Mouse (Mus musculus): ENCODE data around the gene S100pbp. TPM values are rescaled to one million over a fixed set of nuclear protein-coding genes. Genes with fewer than 3 reads are reported as not detected.

The S100pbp gene
- 14.6 and 19.5 TPM in 2 replicates for polyA plus RNA-seq (2014; fragmentation: Nextera tagmentation; extraction: Ambion mirVana)

DNA sequence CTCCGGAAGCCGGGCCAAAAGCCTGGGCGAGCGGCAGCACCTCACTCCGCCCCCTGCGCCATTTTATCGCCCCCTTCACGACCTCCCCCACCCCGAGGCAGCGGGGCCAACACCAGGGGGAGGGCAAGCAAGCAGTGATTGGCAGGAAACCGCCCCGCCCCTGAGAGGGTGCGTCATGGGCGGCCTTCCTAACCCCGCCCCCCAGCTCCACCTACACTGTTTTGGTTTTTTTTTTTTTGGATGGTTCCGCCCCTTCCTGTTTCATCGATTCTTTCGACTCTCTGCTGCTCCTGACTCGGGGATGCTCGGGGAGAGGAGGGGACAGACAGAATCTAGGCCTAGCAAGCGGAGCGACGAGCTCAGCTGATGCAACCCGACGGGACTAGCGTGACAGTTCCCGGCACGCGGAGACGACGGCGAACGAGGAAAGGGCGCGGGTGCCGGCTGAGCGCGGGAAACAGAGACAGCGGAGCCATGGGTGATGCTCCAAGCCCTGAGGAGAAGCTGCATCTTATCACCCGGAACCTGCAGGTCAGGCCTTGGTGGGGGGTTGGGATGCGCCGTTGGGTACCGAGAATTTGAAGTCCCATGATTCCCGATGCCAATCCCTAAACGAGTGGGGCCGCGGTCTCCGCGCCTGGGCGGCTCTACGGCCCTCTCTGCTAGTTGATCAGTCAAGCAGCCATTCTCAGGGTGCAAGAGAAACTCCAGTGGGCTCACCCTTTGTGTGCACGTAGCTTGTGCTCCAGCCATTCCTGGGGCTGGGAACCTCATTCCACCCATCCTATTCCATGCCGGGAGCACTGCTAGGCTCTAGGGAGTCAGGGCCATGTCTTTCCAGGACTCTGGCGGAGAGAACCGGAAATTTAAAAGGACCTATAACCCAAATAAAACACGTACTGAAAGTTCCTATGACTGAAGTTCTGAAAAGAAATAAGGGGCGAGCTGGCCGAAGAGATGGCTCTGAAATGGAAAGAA lies at the start of gene S100pbp, which contains the start of gene Yars:
TSS of gene S100pbp (minus strand) at position 186 of the 978 bp plus-strand sequence.
TSS of gene Yars (plus strand) at position 219 of the 978 bp plus-strand sequence.
- peaks cover 25% of the 10 kb centered on the region for H3K4me1 ChIP-seq (replicated peaks; ENCODE audit: control insufficient read depth, insufficient read depth, low read length)
- peak; percentile 98 for DNase-seq (ENCODE audit: low spot score)
- WGBS = under 1% methylated on average over 58 of the region's 58 CpGs
- H3K4me2 ChIP-seq (ENCODE audit: low read length) = peak within 1 kb of the TSS; percentile 71
- H3K27me3 ChIP-seq (replicated peaks; ENCODE audit: control insufficient read depth, insufficient read depth, low read length) = no peaks in the 10 kb centered on the region
- peak; percentile 87 for ATAC-seq (replicated peaks; ENCODE audit: low FRiP score, low TSS enrichment, low read depth)
- peak within 1 kb of the TSS; percentile 89 for H3K27ac ChIP-seq (ENCODE audit: low read depth)
- peak within 1 kb of the TSS; percentile 55 for H3K4me3 ChIP-seq (ENCODE audit: low read depth, low read length)
- peak within 1 kb of the TSS; percentile 54 for H3K9ac ChIP-seq (ENCODE audit: low read length)
- H3K9me3 ChIP-seq (ENCODE audit: control insufficient read depth, low read length) = no peaks in the 10 kb centered on the region
- peaks cover 11% of the 10 kb centered on the region; the same call in 1 of the 2 replicates for H3K36me3 ChIP-seq (ENCODE audit: control insufficient read depth, insufficient read depth, low read length)

DNA sequence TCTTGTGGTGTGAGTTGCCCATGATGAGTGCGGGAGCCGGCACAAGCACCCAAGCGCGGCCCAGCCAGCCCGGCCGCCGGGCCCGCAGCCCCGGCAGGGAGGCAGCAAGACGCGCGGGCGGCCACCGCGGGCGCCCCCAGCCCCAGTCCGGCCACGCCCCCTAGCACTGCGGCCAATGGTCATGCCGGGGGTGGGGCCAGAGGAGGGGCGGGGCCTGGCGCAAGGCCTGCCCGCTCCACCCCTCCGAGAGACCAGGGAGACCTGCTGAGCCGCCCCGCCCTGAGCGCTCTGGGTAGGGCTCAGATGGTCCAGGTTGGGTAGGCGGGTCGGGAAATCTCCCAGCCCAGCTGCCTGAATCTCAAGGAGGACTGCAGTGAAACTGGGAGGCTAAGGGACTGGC lies 49.5 kb upstream of the S100pbp start:
- no peak overlapping the region for H3K27ac ChIP-seq (ENCODE audit: low read depth)
- WGBS = 1% methylated on average over 28 of the region's 29 CpGs
- H3K4me2 ChIP-seq (ENCODE audit: low read length) = peak overlapping the region; percentile 96
- no peaks in the 10 kb centered on the region for H3K9me3 ChIP-seq (ENCODE audit: control insufficient read depth, low read length)
- no peaks in the 10 kb centered on the region for H3K27me3 ChIP-seq (replicated peaks; ENCODE audit: control insufficient read depth, insufficient read depth, low read length)
- peak; percentile 88 for ATAC-seq (replicated peaks; ENCODE audit: low FRiP score, low TSS enrichment, low read depth)
- DNase-seq (ENCODE audit: low spot score) = peak; percentile 88
- H3K4me3 ChIP-seq (ENCODE audit: low read depth, low read length) = peak overlapping the region; percentile 75
- H3K36me3 ChIP-seq (ENCODE audit: control insufficient read depth, insufficient read depth, low read length) = no peaks in the 10 kb centered on the region
- peak overlapping the region; percentile 71 for H3K9ac ChIP-seq (ENCODE audit: low read length)
- peaks cover 18% of the 10 kb centered on the region for H3K4me1 ChIP-seq (replicated peaks; ENCODE audit: control insufficient read depth, insufficient read depth, low read length)

DNA sequence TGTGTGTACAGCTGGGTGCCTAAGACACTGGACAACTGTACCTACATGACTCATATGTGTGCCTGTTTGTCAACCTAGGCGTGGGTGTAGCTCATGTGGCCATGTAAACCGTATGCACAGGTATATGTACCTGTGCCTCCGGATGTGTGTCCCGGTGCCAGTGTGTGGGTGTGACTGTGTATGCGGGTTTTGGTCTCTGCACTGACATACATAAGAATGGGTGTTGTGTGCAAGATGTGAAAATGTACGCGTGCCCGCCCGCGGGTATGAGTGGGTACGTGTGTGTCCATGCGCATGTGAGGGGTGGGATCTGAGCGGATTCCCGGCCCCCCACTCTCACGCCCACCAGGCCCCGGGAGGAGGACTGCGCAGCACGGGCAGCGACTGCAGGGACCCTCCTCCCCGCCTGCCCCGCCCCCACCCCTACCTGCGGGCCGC lies 49.1 kb upstream of the S100pbp start:
- Histone ChIP-seq H3K4me2 (ENCODE audit: low read length) (peak overlapping the region; percentile 96), H3K36me3 (ENCODE audit: control insufficient read depth, insufficient read depth, low read length) (no peaks in the 10 kb centered on the region), H3K27me3 (replicated peaks; ENCODE audit: control insufficient read depth, insufficient read depth, low read length) (no peaks in the 10 kb centered on the region), H3K9me3 (ENCODE audit: control insufficient read depth, low read length) (no peaks in the 10 kb centered on the region), H3K4me1 (replicated peaks; ENCODE audit: control insufficient read depth, insufficient read depth, low read length) (peaks cover 18% of the 10 kb centered on the region), H3K9ac (ENCODE audit: low read length) (peak overlapping the region; percentile 71), H3K4me3 (ENCODE audit: low read depth, low read length) (peak overlapping the region; percentile 75), H3K27ac (ENCODE audit: low read depth) (no peak overlapping the region)
- peak; percentile 79 for DNase-seq (ENCODE audit: low spot score)
- WGBS = under 1% methylated on average over 23 of the region's 23 CpGs
- ATAC-seq (replicated peaks; ENCODE audit: low FRiP score, low TSS enrichment, low read depth) = peak; percentile 38; the same call in 1 of the 2 replicates

DNA sequence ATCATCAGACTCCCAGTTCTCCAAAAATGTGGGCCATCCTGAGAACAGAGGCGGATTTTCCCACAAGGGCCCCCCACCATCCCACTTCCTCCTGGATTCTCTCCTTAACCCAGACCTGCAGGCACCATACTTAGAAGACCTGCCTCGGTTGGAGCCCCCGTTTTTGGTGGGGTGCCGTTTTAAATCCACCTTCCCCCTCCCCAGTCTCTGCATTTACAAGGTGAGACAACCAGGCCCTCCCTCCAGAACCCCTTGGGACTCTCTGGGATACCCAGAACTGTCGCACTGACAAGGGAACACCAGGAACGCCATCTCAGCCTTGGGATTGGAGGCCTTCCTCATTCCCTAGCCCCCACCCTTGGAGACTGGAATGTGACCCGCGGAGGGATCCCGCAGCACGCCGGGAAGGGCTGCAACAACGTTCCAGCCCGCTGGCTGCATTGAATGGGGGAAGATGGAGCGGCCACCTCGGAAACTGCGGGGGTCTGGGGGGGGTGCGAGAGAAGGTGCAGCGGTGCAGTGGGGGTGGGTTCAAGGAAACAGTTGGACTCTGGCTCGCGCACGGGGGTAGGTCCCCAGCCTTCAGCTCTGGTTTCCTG lies 48.4 kb upstream of the S100pbp start:
- ATAC-seq (replicated peaks; ENCODE audit: low FRiP score, low TSS enrichment, low read depth) = no peak

DNA sequence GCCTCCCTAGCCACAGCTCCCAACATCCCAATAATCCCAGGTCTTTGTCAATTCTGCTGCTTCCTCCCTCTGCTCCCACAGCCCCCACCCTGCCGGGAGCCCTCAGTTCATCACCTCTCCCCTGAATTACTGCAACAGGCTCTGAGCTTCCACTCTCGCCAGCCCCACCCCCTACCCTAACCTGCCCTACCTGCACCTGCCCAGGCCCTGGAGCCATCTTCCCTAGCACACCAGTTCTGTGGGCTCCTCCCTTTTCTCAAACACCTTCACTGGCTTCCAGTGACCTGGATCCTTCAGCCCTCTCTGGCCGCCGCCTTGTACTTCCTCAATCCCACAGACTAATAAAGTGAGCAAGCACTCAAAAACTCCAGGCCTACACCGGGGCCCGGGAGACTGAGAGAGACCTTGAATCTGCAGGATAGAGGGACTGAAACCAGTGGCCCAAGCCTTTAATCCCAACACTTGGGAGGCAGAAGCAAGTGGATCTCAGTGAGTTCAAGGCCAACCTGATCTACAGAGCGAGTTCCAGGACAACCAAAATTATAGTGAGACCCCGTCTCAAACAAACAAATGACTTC lies 46.8 kb upstream of the S100pbp start:
- DNase-seq (ENCODE audit: low spot score) = no peak
- H3K4me2 ChIP-seq (ENCODE audit: low read length) = no peak overlapping the region
- H3K36me3 ChIP-seq (ENCODE audit: control insufficient read depth, insufficient read depth, low read length) = no peaks in the 10 kb centered on the region
- H3K4me1 ChIP-seq (replicated peaks; ENCODE audit: control insufficient read depth, insufficient read depth, low read length) = peaks cover 10% of the 10 kb centered on the region
- peak overlapping the region; percentile 6; the same call in 1 of the 2 replicates for H3K27ac ChIP-seq (ENCODE audit: low read depth)
- ATAC-seq (replicated peaks; ENCODE audit: low FRiP score, low TSS enrichment, low read depth) = no peak
- H3K9me3 ChIP-seq (ENCODE audit: control insufficient read depth, low read length) = no peaks in the 10 kb centered on the region
- H3K4me3 ChIP-seq (ENCODE audit: low read depth, low read length) = no peak overlapping the region
- H3K27me3 ChIP-seq (replicated peaks; ENCODE audit: control insufficient read depth, insufficient read depth, low read length) = no peaks in the 10 kb centered on the region
- WGBS = 81% methylated on average over 8 of the region's 8 CpGs
- H3K9ac ChIP-seq (ENCODE audit: low read length) = no peak overlapping the region

More for the DNA sequence above, 48.4 kb upstream of the S100pbp start:
- H3K9ac ChIP-seq (ENCODE audit: low read length) = peak overlapping the region; percentile 71
- 8% methylated on average over 21 of the region's 21 CpGs for WGBS
- no peaks in the 10 kb centered on the region for H3K27me3 ChIP-seq (replicated peaks; ENCODE audit: control insufficient read depth, insufficient read depth, low read length)
- no peak overlapping the region for H3K27ac ChIP-seq (ENCODE audit: low read depth)
- peak overlapping the region; percentile 96 for H3K4me2 ChIP-seq (ENCODE audit: low read length)
- no peaks in the 10 kb centered on the region for H3K36me3 ChIP-seq (ENCODE audit: control insufficient read depth, insufficient read depth, low read length)
- peak overlapping the region; percentile 75 for H3K4me3 ChIP-seq (ENCODE audit: low read depth, low read length)
- peaks cover 18% of the 10 kb centered on the region for H3K4me1 ChIP-seq (replicated peaks; ENCODE audit: control insufficient read depth, insufficient read depth, low read length)
- no peaks in the 10 kb centered on the region for H3K9me3 ChIP-seq (ENCODE audit: control insufficient read depth, low read length)
- peak; percentile 69 for DNase-seq (ENCODE audit: low spot score)

DNA sequence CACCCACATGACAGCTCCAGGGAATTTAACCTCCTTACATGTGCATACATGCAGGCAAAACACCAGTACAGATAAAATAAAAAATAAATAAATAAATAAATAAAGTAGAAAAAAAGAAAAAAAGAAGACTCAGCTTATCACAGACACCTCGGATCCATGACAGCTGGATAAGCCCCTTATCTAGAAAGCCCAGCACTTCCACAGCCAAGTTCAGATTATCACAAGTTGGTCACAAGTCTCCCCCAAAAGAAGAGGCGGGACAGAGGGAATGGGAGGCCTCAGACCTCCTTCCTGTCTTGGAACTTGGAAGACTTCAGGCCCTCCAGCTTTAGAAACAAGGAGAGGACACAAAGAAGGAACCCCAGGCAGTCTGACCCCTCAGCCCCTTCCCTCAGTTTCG lies 45.6 kb upstream of the S100pbp start:
- 71% methylated on average over 3 of the region's 3 CpGs for WGBS
- Histone ChIP-seq H3K4me1 (replicated peaks; ENCODE audit: control insufficient read depth, insufficient read depth, low read length) (peaks cover 10% of the 10 kb centered on the region), H3K27ac (ENCODE audit: low read depth) (0 out of 2 replicates have a peak overlapping the region, but pooled peaks have one; percentile 4), H3K9ac (ENCODE audit: low read length) (no peak overlapping the region), H3K4me3 (ENCODE audit: low read depth, low read length) (no peak overlapping the region), H3K36me3 (ENCODE audit: control insufficient read depth, insufficient read depth, low read length) (no peaks in the 10 kb centered on the region), H3K4me2 (ENCODE audit: low read length) (no peak overlapping the region), H3K27me3 (replicated peaks; ENCODE audit: control insufficient read depth, insufficient read depth, low read length) (no peaks in the 10 kb centered on the region), H3K9me3 (ENCODE audit: control insufficient read depth, low read length) (no peaks in the 10 kb centered on the region)
- DNase-seq (ENCODE audit: low spot score) (no peak), ATAC-seq (replicated peaks; ENCODE audit: low FRiP score, low TSS enrichment, low read depth) (no peak)

DNA sequence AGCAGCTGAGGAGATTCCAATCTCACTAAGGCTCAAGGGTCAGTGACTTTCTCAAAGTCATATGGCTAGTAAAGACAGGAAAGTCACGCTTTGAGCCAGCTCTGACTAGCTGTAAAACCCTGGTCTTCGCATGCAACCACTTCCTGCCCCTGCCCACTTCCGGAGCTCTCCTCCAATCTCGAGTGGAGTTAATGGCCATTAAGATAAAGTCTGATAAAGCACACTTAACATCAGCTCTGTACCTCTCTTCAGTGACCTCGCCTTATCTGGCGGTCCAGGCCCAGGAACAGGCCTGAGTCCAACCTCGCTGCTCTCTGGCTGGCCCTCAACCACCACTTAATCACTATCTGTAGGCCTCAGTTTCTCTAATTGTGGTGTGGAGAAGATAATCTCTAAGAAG lies 45.0 kb upstream of the S100pbp start:
- WGBS = 41% methylated on average over 7 of the region's 7 CpGs
- Histone ChIP-seq H3K9me3 (ENCODE audit: control insufficient read depth, low read length) (no peaks in the 10 kb centered on the region), H3K36me3 (ENCODE audit: control insufficient read depth, insufficient read depth, low read length) (no peaks in the 10 kb centered on the region)

More for the DNA sequence above, 45.0 kb upstream of the S100pbp start:
- Histone ChIP-seq H3K9ac (ENCODE audit: low read length) (no peak overlapping the region), H3K4me3 (ENCODE audit: low read depth, low read length) (no peak overlapping the region), H3K27me3 (replicated peaks; ENCODE audit: control insufficient read depth, insufficient read depth, low read length) (no peaks in the 10 kb centered on the region), H3K4me1 (replicated peaks; ENCODE audit: control insufficient read depth, insufficient read depth, low read length) (peaks cover 10% of the 10 kb centered on the region), H3K4me2 (ENCODE audit: low read length) (no peak overlapping the region), H3K27ac (ENCODE audit: low read depth) (no peak overlapping the region)
- ATAC-seq (replicated peaks; ENCODE audit: low FRiP score, low TSS enrichment, low read depth) (no peak), DNase-seq (ENCODE audit: low spot score) (no peak)

All from intestine, embryonic 14.5 days (tissue).